Mouse (Mus musculus): ENCODE results near the gene A730071L15Rik.

The A730071L15Rik gene

DNA sequence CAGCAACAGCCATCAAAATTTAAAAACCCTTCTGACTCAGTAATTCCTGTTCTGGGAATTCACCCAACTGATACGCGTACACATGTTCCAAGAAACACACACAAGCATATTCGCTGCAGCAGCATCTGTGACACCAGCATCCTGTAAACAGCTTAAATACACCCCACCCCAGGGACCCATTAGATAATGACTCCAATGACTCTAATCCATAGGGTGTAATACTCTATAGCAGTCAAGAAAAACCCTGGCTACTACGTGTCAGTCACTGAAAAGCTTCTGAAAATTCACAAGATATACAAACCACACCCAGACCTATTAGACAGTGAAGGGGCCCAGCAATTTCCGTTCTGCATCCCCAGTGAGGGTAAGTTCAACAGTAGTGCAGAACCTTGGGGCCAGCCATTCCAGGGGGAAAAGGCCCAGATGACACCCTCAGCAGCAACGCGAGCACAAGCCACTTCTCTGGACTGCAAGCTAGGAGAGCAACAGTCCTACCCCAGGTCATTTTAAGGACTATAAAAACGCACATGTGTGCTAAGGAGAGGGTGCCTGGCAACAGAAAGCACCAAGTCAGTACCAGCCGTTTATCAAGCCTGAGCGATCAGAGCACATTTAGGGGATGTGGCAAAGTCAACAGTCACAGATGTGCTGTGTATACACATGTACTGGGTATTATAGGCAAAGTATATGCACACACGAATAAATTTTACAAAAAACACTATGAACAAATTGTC, 15.5 kb upstream of the A730071L15Rik start:
- no peak for DNase-seq

DNA sequence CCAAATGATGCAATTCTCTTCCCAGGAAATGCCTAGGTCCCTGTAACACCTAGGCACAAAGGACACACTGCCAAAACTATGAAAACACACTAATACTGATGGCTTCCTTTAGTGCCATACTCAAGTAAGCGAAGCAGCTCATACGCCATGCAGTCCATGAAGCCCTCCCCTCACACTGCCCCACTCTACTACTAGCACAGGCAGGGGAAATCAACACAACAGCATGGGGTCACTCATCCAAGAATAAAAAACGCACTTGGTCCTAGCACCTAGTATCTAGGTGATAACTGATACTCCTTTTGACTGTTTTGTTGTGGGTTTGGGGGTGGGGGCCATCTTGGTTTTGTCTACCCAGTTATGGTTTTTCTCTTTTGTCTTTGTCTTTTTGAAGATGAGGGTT, 12.4 kb upstream of the A730071L15Rik start:
- DNase-seq = no peak

- DNase-seq = peak; percentile 91 to 93
These were observed 12.0 kb upstream of the A730071L15Rik start for GRCm38 (mm10) chr11:6187878-6188277.

DNA sequence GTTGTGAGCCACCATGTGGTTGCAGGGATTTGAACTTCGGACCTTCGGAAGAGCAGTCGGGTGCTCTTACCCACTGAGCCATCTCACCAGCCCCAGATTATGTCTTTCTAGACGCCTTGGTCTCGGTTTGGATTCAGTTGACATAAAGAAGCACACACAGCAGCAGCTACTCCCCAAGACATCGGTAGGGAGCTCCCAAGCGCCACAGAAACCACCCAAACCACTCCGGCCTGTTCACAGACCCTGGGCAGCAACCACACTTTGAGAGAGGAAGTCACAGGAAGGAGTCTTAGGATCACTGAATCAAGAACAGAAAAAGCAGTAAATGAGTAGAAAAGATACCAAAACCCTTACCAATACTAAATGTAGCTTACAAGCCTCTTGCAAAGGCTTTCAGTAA, 3.0 kb upstream of the A730071L15Rik start:
- DNase-seq = no peak

DNA sequence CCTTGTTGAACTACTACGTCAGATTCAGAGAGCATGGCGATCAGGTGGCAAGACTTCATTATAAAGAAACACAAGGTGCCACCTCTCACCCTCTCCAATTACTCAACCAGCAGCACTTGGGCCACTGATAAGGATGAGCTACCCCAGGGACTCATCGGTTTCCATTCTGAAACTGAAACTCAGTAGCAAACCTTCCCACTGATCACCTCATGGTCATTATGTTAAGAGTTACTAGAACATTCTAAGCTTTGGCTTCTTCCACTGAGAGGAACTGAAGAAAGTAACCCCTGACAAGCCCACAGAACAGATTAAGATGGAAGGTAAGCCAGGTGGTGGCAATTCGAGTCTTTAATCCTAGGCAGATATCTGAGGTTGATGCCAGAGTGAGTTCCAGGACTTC, 1.4 kb upstream of the A730071L15Rik start:
- DNase-seq = no peak

GRCm38 (mm10) chr11:6200087-6200569, 299 bp downstream of the A730071L15Rik start, which contains the start of gene Nudcd3:
Gene Nudcd3 (minus strand): TSS chr11:6200415.
- DNase-seq = peak; percentile 91 to 95

GRCm38 (mm10) chr11:6200570-6200969, 741 bp downstream of the A730071L15Rik start:
- no peak for DNase-seq

- DNase-seq = no peak
These were observed 7.3 kb downstream of the A730071L15Rik start for GRCm38 (mm10) chr11:6207090-6207489.

DNA sequence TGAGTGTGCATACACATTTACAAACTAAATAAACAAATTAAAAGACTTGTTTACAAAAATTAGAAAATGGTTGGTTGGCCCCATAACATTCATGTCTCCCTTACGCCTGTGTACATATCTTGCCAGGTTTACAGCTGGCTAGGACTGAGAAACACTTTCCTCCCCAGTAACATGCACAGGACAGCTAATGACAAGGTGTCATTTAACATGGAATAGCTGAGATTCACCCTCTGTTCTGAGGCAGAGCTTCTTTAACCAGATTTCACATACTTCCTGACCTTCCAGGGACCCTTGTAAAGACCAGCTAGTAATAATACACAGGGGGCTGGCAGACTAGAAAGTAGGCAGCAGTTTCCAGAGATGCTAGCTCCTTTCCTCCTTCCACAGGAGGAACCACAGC, 8.3 kb downstream of the A730071L15Rik start:
- DNase-seq = no peak

GRCm38 (mm10) chr11:6216834-6217233, 17.0 kb downstream of the A730071L15Rik start:
- no peak for DNase-seq

DNA sequence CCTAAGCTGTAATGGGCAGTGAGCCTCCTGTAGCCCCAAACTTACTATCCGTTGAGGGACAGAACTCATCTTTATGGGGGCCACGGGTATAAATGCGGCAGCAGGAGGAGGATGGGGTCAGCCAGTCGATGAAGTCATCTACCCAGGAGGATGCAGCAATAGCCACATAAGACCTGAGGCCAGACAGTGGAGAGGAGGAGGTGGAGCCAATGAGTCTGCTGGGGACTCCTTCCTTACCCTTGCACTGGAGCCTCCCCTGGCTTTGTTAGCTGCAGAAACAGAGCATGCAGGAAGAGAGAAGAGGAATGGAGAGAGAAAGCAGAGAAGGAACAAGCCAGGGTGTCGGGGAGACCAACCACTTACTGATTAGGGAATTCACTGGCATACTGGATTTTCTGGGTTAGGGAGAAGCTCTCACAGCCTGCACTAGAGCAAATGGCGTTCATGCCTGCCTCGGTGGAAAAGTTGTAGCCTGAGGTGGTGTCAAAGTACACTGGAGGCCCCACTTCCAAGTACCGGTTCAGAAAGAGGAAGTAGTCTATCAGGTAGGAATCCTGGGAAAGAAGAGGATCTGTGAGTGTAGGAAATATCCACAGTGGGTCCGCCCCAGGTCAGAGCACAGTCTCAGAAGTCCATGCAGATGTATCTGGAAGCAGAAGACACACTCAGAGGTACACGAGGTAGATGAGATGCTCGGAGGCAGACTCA, 18.5 kb downstream of the A730071L15Rik start:
- no peak for DNase-seq

DNA sequence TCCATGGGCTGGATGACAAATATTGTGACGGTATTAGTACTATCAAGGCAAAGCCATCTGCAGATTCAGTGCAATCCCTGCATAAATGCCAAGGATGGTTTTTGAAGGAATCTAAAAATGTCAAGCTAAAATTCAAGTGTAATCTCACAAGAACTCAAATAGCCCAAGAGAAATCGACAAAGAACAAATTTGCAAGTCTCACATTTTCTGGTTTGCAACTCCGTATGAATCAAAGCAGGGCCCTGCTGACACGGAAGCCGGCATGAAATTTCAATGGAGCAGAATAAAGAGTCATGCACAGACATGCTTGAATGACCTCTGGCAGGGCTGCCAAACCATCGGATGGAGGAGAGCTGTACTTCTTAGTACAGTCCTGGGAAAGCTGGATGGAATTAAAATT, 20.1 kb downstream of the A730071L15Rik start:
- no peak for DNase-seq

- no peak for DNase-seq
These were observed 22.4 kb downstream of the A730071L15Rik start for GRCm38 (mm10) chr11:6222187-6222586.

DNA sequence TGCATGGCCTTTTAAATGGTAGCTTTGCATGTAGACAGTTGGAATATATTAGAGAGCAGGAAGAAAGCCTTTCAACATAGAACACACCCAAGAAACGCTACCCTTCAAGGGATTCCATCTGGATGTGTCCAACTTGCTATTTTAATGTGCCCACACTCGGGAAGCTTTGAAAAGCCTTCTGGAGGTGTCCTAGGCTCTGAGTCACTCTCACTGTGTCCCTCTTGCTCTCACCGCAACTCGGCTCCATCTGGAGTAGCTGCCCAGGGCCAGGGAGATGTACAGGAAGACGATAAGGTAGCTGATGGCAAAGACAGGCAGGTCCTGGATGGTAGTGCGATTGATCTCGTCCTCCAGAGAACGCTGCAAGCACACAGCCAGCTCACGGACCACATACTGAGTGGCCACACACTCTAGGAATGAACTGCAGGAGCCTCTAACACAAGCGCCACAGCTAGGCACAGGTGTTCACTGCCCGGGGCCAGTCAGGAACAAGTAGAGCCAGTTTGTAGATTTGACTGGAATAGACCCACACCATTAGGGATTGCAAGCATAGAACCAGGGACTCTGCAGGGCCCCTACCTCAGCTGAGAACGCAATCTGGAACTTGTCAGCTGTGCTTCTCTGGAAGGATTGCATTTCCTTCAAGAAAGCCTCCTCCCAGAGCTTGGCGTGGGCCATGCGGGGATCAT, 24.9 kb downstream of the A730071L15Rik start:
- peak; percentile 14 to 34 for DNase-seq

GRCm38 (mm10) chr11:6230012-6230411, 30.2 kb downstream of the A730071L15Rik start, which contains the start of gene Npc1l1:
Gene Npc1l1 (minus strand): TSS chr11:6230143.
- no peak for DNase-seq

DNA sequence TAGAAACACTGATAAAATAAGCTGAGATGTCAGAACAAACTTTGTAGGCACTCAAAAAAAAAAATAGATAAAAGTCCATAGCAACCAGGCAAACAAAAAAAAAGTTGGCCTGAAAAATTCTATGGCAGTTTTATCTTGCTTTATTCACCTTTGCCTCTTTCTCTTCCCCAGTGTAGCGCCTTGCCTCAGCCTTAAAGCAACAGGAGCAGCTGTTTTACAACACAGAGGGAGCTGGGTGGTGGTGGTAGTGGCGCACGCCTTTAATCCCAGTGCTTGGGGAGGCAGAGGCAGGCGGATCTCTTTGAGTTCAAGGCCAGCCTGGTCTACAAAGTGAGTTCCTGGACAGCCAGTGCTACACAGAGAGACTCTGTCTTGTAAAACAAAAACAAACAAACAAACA, 33.2 kb downstream of the A730071L15Rik start:
- DNase-seq = no peak

DNA sequence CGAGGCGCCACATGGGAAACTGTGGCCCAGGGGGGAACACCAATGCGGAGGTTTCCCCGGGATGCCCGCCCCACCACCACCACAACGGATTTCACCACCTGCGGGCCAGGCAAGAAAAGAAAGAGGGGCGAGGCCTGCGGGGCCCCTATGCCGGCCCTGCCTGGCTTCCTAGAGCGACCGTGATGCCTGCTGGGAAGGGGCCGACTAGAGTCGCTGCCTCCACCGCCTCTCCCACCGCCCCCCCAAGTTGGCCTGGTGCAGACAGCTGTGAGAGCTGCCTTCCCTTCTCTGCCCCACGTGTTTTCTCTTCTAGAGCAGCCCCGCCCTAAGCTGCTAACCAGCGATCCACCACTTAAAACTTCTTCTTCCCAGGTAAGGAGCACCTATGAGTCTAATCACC, 44.9 kb downstream of the A730071L15Rik start:
- no peak for DNase-seq
